Mouse (Mus musculus) C2C12 (cell line): ENCODE measurements around the gene Raver2.

Experiments
- CEBPB ChIP-seq: IDR thresholded peaks from one replicate; pipeline ENCODE4 v1.6.1; 2011; ENCODE audit warnings: low read depth, mild to moderate bottlenecking, control low read depth, moderate library complexity
- CTCF ChIP-seq: IDR thresholded peaks from one replicate; pipeline ENCODE4 v1.5.1; 2011; ENCODE audit not compliant: control insufficient read depth, insufficient read depth, insufficient read length
- MAX ChIP-seq: IDR thresholded peaks from one replicate; pipeline ENCODE4 v1.6.1; 2011; ENCODE audit warnings: mild to moderate bottlenecking, control low read depth
- MYOD1 ChIP-seq: IDR thresholded peaks from one replicate; pipeline ENCODE4 v1.6.1; 2011; ENCODE audit warnings: low read depth; ENCODE audit not compliant: control insufficient read depth, insufficient read length
- MYOG ChIP-seq: IDR thresholded peaks from one replicate; pipeline ENCODE4 v1.6.1; 2011; ENCODE audit not compliant: control insufficient read depth, insufficient read length; ENCODE audit errors: extremely low read depth
- USF1 ChIP-seq: IDR thresholded peaks from one replicate; pipeline ENCODE4 v1.6.1; 2011; ENCODE audit warnings: low read depth, mild to moderate bottlenecking, control low read depth, moderate library complexity

DNA sequence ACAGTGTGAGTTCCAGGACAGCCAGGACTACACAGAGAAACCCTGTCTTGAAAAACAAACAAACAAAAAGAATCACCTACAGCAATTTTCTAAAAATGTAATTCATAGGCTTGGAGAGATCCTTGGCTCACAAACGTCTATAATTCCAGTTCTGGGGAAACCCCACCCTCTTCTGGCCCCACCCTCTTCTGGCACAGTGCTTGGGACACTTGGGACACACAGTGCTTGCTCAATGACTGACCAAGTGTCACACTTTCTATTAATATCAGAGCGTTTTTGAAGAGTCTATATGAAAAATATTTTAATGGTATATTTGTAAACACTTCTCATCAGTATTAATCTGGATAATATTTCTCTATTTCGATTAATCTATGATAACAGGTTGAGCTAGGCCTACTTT, 35.7 kb upstream of the Raver2 start:
- no peak for TF ChIP-seq CTCF
- no peak for TF ChIP-seq CEBPB
- TF ChIP-seq USF1 = no peak
- no peak for TF ChIP-seq MAX
- no peak for TF ChIP-seq MYOD1
- no peak for TF ChIP-seq MYOG
